Mouse (Mus musculus) forebrain, embryonic 12.5 days (tissue): ENCODE measurements around the gene Tulp2. TPM values are rescaled to one million over a fixed set of nuclear protein-coding genes. Genes with fewer than 3 reads are reported as not detected.
"Not testable (repeated sequence)": the region's sequence is repeated elsewhere in the genome, so short reads cannot be mapped to it uniquely, and the experiment has no call there.

Experiments used
- ATAC-seq: fragments of 200-750 bp; cut with Nextera tagmentation; 2 replicates; pipeline ENCODE4 v1.8.0; 2017; ENCODE audit warnings: moderate TSS enrichment; ENCODE audit not compliant: low FRiP score
- H3K27ac ChIP-seq: fragments of 300-500 bp; sonication (generic); 2 replicates; pipeline ENCODE4 v1.5.1; 2016; ENCODE audit warnings: mild to moderate bottlenecking
- H3K27me3 ChIP-seq: fragments of 300-500 bp; sonication (generic); 2 replicates; pipeline ENCODE4 v1.6.1; 2016; ENCODE audit warnings: mild to moderate bottlenecking
- H3K36me3 ChIP-seq: fragments of 300-500 bp; sonication (generic); replicated peaks from 2 replicates; pipeline ENCODE4 v1.6.1; 2016; ENCODE audit warnings: mild to moderate bottlenecking
- H3K4me1 ChIP-seq: fragments of 300-500 bp; sonication (generic); 2 replicates; pipeline ENCODE4 v1.6.1; 2016
- H3K4me2 ChIP-seq: fragments of 300-500 bp; sonication (generic); 2 replicates; pipeline ENCODE4 v1.6.1; 2016; ENCODE audit warnings: mild to moderate bottlenecking, moderate library complexity
- H3K4me3 ChIP-seq: fragments of 300-500 bp; sonication (generic); replicated peaks from 2 replicates; pipeline ENCODE4 v1.5.1; 2016; ENCODE audit warnings: mild to moderate bottlenecking
- H3K9ac ChIP-seq: fragments of 300-500 bp; sonication (generic); 2 replicates; pipeline ENCODE4 v1.6.1; 2016; ENCODE audit warnings: mild to moderate bottlenecking
- H3K9me3 ChIP-seq: fragments of 300-500 bp; sonication (generic); 2 replicates; pipeline ENCODE4 v1.6.1; 2016
- WGBS: fragments of 180-500 bp; shearing (Covaris S2); methylation state at CpG from one replicate; pipeline ENCODE4 v1.1.7; 2016; 5-methylcytosine and 5-hydroxymethylcytosine counted together
- polyA plus RNA-seq: library from polyadenylated mRNA; unstranded; fragments of >200 nt; fragmentation: Nextera tagmentation; extraction: Ambion mirVana; gene quantifications from 2 replicates; pipeline ENCODE4 v1.2.1, GENCODE M21; 2016

The Tulp2 gene
- polyA plus RNA-seq, 1 experiment from 2014 or later, result 0.34 TPM

DNA sequence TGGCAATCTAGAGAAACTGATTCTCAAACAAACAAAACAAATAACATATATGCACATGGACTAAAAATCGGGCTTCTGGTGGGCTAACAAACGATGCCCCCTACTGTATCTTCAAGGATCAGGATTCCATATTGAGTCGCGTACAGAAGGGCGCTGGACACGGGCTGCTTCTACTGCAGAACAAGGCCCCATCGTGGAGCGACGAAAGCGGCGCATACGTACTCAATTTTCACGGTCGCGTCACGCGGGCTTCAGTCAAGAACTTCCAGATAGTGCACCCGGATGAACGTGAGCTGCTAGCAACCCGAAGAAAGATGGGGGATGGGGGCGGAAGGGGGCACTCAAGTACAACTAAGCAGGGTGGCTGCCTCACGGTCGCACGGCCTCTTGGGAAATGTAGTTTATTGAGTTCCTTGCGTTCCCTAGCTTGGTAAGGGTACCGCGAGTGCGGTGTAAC is 40.1 kb downstream of the Tulp2 start:
- Histone ChIP-seq H3K36me3 (0 out of 2 replicates have a peak, but pooled peaks cover 4% of the 10 kb centered on the region), H3K4me3 (peak overlapping the region; percentile 55), H3K4me2 (peak overlapping the region; percentile 54), H3K27ac (peak overlapping the region; percentile 83), H3K9me3 (no peaks in the 10 kb centered on the region), H3K27me3 (no peaks in the 10 kb centered on the region), H3K9ac (peak overlapping the region; percentile 57), H3K4me1 (peaks cover 19% of the 10 kb centered on the region)
- ATAC-seq, result peak; percentile 80
- under 1% methylated on average over 28 of the region's 28 CpGs for WGBS

DNA sequence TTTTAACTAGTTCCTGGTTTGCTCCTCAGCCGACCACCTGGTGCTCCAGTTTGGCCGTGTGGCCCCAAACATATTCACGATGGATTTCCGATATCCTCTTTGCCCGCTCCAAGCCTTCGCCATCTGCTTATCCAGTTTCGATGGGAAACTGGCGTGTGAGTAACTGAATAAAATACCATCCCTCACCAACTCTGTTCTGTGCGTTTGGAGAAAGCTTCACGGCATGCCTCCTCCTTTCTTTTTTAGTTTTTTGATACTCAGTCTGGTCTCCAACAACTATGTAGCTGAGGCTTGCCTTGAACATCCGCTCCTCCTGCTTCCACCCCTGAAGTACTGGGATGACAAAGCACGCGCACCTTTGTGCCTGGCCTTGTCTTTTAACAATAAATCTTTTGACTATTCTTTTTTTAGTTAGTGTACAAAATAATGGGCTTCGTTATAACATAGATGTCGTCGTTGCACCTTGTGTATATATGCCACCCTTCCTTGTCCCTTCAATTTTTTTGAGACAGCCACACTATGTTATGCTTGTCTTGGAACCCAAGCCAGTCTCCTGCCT is 40.6 kb downstream of the Tulp2 start:
- peak overlapping the region; percentile 54 for H3K4me2 ChIP-seq
- H3K4me1 ChIP-seq, result peaks cover 19% of the 10 kb centered on the region
- ATAC-seq, result no peak; the same call in 1 of the 2 replicates
- H3K27ac ChIP-seq, result no peak overlapping the region
- H3K9me3 ChIP-seq, result no peaks in the 10 kb centered on the region
- 58% methylated on average over 16 of the region's 16 CpGs for WGBS
- 0 out of 2 replicates have a peak, but pooled peaks cover 4% of the 10 kb centered on the region for H3K36me3 ChIP-seq
- H3K4me3 ChIP-seq, result peak overlapping the region; percentile 55
- H3K9ac ChIP-seq, result 0 out of 2 replicates have a peak overlapping the region, but pooled peaks have one; percentile 12
- H3K27me3 ChIP-seq, result no peaks in the 10 kb centered on the region

DNA sequence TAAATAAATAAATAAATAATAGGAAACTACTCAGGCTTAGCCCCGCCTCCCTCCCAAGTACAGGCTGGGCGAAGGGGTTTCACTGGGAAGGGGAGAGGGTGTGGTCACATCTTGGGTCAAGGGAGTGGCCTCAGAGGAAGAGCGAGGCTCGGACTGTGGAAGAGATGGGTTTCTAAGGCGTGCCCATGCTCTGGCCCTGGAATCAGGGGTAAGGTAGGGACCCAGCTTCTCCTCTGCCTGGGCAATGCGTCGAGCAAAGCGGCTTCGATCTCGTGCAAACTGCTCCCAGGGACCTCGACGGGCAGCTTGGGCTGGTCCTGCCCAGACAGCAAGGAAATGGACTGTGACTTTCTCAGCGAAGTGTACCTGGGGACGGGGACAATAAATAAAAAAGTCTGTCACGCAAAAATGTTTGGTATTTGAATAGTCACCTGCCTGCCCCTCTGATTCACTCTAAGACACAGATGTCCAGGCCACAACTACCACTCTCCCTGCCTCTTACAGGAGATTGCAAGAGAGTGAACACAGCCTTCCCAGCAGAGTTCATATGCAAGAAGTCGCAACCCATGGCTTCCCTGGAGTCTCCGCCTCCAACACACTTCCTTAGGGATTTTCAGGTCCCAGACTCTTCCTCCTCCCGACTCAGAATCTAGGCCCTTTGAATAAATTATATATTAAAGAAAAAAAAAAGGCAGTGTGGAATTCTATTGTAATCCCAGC is 41.4 kb downstream of the Tulp2 start:
- Histone ChIP-seq H3K9ac (0 out of 2 replicates have a peak overlapping the region, but pooled peaks have one; percentile 5), H3K27ac (no peak overlapping the region), H3K9me3 (no peaks in the 10 kb centered on the region), H3K36me3 (0 out of 2 replicates have a peak, but pooled peaks cover 4% of the 10 kb centered on the region), H3K4me3 (no peak overlapping the region), H3K4me2 (no peak overlapping the region; the same call in 1 of the 2 replicates), H3K27me3 (no peaks in the 10 kb centered on the region), H3K4me1 (peaks cover 19% of the 10 kb centered on the region)
- ATAC-seq, result no peak
- 74% methylated on average over 18 of the region's 18 CpGs for WGBS

DNA sequence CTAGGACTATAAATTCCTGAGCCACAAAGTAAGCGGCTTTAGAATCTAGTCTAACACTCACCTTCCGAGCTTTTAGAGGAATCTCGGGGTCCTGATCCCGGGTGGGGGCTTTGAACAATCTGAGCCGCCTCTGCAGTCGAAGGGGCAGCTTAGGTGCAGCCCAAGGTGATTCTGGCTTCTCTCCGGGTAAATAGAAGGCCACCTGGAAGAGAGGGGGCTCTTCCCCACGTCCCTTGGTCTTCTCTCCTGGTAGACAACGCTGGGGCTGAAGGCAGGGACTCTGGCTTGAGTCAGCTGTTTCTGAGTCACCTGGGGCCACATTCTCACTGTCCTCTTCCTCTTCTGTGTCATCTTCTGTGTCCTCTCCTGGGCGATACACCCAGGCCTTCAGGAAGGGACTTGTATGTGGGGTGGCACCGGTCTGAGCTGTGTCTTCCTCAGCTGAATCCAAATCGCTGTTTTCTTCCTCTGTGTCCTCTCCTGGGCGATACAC is 42.0 kb downstream of the Tulp2 start:
- 89% methylated on average over 13 of the region's 13 CpGs for WGBS
- Histone ChIP-seq H3K9ac (no peak overlapping the region), H3K4me3 (no peak overlapping the region), H3K27me3 (no peaks in the 10 kb centered on the region), H3K27ac (no peak overlapping the region), H3K4me1 (peaks cover 19% of the 10 kb centered on the region), H3K4me2 (no peak overlapping the region), H3K36me3 (0 out of 2 replicates have a peak, but pooled peaks cover 4% of the 10 kb centered on the region), H3K9me3 (no peaks in the 10 kb centered on the region)
- no peak for ATAC-seq

DNA sequence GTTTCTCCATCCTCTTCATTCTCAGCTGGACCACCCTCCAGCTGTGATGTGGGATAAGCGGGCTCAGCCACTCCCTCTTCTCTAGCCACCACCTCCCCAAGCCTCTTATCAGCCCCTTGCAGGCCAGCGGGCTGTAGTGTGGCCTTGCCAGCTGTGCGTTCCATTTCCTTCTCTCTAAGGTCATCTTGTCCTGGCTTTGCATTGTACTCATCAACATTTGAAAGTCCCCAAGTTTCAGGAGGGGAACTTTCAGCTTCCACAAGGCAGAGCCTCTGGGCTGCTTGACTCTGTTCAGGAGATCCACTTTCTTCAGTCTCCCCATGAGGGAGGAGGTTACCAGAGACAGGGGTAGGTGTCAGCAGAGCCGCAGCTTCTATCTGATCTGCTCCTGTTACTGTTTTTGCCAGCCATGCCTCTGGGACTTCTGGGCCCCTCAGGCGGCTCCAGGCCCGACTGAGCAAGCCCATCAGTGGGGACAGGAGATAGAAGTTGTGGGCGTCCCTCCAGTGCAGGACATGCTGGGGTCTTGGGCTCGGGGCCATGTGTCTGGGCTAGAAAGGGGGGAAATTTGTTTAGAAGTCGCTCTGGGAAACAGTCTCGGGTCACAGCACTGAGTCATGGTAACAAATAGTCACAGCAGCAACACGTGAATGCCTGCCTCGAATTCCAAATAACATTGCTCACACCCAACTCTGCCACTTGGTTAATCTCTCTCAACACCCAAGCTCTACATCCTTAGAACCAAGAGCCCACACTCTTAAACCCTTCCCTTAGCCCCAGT is 43.4 kb downstream of the Tulp2 start:
- no peak for ATAC-seq
- Histone ChIP-seq H3K36me3 (0 out of 2 replicates have a peak, but pooled peaks cover 4% of the 10 kb centered on the region), H3K9me3 (no peaks in the 10 kb centered on the region), H3K4me1 (peaks cover 19% of the 10 kb centered on the region), H3K4me3 (peak overlapping the region; percentile 66), H3K9ac (peak overlapping the region; percentile 78), H3K27ac (peak overlapping the region; percentile 77; the same call in 1 of the 2 replicates), H3K27me3 (no peaks in the 10 kb centered on the region), H3K4me2 (peak overlapping the region; percentile 80)
- 46% methylated on average over 12 of the region's 12 CpGs for WGBS

DNA sequence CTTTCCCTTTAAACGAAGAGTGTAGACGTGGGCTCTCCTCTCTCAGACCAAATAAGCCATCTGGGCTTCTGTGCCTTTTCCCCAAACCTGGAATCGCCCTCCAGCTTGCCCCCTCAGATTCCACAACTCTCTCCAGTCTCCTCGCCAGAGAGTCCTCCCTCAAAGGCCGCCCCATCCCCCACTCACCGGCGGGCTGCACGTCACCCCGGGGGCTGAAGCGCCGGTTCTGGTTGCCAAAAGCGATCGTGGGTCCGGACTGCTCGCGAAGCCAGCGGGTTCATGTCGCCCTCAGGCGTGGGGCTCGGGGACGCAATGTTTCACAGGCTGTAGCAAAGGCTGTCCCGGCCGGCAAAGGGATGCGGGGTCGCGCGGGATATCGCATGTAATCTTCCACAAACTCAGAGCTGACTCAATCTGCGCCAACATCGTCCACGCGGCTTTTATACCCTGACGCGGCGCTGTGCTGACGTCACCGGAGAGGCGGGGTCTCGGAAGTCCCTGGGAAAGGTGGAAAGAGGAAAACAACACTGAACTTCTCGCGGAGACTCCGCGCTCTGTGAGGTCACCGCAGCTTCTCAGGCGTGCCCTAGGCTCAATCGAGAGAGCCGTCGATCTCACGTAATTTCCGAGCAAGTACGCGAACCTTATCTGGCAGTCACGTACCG is 44.3 kb downstream of the Tulp2 start, which contains the start of the genes Ppp1r15a and Plekha4:
Gene Ppp1r15a (minus strand): TSS at position 460 of the 665 bp plus-strand sequence.
Gene Plekha4 (plus strand): TSS at position 522 of the 665 bp plus-strand sequence.
- WGBS, result under 1% methylated on average over 54 of the region's 54 CpGs
- ATAC-seq, result peak; percentile 83
- Histone ChIP-seq H3K4me2 (peak within 1 kb of the TSS; percentile 80), H3K4me1 (peaks cover 19% of the 10 kb centered on the region), H3K27me3 (0 out of 2 replicates have a peak, but pooled peaks cover 4% of the 10 kb centered on the region), H3K9ac (peak within 1 kb of the TSS; percentile 78), H3K9me3 (no peaks in the 10 kb centered on the region), H3K4me3 (peak within 1 kb of the TSS; percentile 66), H3K27ac (peak within 1 kb of the TSS; percentile 77), H3K36me3 (0 out of 2 replicates have a peak, but pooled peaks cover 4% of the 10 kb centered on the region)

DNA sequence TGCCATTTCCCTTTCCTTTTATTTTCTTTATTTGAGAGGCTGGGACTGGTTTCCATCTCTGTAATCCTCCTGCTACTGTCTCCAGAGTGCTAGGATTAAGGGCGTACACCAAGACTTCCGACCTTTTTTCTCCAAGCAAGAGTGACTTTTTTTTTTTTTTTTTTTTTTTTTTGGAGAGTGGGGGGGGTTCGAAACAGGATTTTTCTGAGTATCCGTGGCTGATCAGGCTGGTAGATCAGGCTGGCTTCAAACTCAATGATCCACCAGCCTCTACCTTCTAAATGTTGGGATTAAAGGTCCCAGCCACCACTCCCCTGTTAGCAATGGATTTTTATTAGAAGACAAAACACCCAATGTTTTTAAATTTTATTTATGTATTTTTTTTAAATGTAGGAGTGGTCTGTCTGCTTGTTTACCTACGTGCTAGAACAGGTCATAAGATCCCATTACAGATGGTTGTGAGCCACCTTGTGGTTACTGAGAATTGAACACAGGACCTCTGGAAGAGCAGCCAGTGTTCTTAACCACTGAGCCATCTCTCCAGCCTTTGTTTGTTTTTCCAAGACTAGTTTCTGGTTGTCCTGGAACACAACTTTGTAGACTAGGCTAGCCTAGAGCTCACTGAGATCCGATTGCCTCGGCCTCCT is 44.9 kb downstream of the Tulp2 start:
- Histone ChIP-seq H3K4me3 (peak overlapping the region; percentile 66), H3K9me3 (no peaks in the 10 kb centered on the region), H3K27ac (peak overlapping the region; percentile 63; the same call in 1 of the 2 replicates), H3K9ac (peak overlapping the region; percentile 78), H3K4me2 (peak overlapping the region; percentile 80), H3K27me3 (0 out of 2 replicates have a peak, but pooled peaks cover 4% of the 10 kb centered on the region), H3K36me3 (0 out of 2 replicates have a peak, but pooled peaks cover 4% of the 10 kb centered on the region), H3K4me1 (peaks cover 19% of the 10 kb centered on the region)
- 23% methylated on average over 7 of the region's 7 CpGs for WGBS
- no peak; the same call in 1 of the 2 replicates for ATAC-seq

DNA sequence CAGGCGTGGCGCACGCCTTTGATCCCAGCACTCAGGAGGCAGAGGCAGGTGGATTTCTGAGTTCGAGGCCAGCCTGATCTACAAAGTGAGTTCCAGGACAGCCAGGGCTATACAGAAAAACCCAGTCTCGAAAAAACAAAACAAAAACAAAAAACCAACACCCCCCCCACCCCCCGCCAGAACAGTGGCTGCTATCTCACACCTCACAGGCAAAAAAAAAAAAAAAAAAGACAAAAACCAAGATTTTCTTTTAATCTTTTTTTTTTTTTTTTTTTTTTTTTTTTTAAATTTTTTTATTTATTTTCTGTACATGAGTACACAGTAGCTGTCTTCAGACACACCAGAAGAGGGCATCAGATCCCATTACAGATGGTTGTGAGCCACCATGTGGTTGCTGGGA is 45.5 kb downstream of the Tulp2 start:
- H3K9me3 ChIP-seq, H3K36me3 ChIP-seq, H3K27ac ChIP-seq, H3K9ac ChIP-seq, H3K27me3 ChIP-seq, H3K4me3 ChIP-seq, ATAC-seq, H3K4me2 ChIP-seq: not testable (repeated sequence)
- peaks cover 19% of the 10 kb centered on the region for H3K4me1 ChIP-seq
- WGBS, result 88% methylated on average over 6 of the region's 6 CpGs

DNA sequence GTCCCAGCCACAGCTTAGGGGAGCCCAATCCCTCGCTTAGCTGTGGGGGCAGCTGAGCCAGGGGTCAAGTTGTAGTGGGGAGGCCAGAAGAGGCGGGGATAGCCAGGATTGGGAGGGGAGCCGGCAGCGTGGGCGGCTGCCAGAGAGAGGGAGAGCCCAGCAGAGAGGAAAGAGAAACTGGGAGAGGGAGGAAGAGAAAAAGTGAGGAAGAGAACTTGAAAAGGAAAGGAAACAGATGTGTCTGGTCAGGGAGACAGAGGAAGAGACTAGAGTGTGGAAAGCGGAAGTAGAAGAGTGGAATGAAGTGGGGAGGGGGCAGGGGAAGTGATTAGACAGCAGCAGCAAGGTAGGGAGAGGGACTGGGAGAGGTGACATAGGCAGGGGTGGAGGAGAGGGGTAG is 47.8 kb downstream of the Tulp2 start:
- H3K4me2 ChIP-seq, result no peak overlapping the region

DNA sequence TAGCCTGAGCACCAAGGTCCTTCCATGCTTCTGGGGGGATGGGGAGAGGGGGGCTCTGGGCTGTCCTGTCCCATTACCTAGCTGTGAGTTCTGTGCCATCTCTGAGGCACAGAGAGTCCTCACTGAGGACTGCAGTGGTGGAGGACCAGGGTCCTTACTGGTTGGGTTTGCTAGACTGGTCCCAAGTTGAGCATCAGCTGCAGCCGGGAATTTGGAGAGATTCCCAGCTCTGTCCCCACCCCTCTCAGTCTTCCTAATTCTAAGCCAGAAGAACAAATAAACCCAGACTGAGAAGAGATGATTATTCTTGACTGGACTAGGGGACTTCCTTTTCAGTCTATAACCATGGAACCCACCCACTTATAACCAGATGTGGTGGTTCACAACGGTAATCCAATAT is 49.0 kb downstream of the Tulp2 start:
- ATAC-seq, result no peak
- Histone ChIP-seq H3K36me3 (no peaks in the 10 kb centered on the region), H3K4me3 (no peak overlapping the region), H3K9me3 (no peaks in the 10 kb centered on the region), H3K4me1 (no peaks in the 10 kb centered on the region), H3K27ac (no peak overlapping the region), H3K27me3 (0 out of 2 replicates have a peak, but pooled peaks cover 4% of the 10 kb centered on the region), H3K4me2 (no peak overlapping the region), H3K9ac (no peak overlapping the region)
- WGBS, result 76% methylated on average over 2 of the region's 2 CpGs

More for the DNA sequence above, 47.8 kb downstream of the Tulp2 start:
- Histone ChIP-seq H3K4me1 (peaks cover 12% of the 10 kb centered on the region), H3K4me3 (no peak overlapping the region), H3K9ac (no peak overlapping the region), H3K36me3 (no peaks in the 10 kb centered on the region), H3K9me3 (no peaks in the 10 kb centered on the region), H3K27ac (no peak overlapping the region), H3K27me3 (0 out of 2 replicates have a peak, but pooled peaks cover 4% of the 10 kb centered on the region)
- WGBS, result 32% methylated on average over 6 of the region's 6 CpGs
- no peak for ATAC-seq

DNA sequence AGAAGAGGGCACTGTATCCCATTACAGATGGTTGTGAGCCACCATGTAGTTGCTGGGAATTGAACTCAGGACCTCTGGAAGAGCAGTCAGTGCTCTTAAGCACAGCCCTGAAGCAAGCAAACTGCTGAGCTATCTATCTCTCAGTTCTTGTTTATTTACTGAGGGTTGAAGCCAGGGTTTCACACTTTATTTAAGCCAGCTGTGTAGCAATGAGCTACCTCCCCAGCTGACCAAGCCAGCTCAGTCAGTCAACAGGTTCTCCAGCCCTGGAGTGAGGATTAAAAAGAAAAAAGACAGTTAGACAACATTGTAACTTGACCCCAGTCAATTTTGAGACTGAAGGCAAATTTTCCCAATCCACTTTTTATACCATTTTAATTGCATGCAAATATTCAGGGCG is 54.0 kb downstream of the Tulp2 start:
- Histone ChIP-seq H3K27ac (no peak overlapping the region), H3K36me3 (no peaks in the 10 kb centered on the region), H3K27me3 (no peaks in the 10 kb centered on the region; the same call in 1 of the 2 replicates), H3K4me2 (no peak overlapping the region), H3K9ac (no peak overlapping the region), H3K4me3 (no peak overlapping the region), H3K9me3 (no peaks in the 10 kb centered on the region), H3K4me1 (peaks cover 7% of the 10 kb centered on the region; the same call in 1 of the 2 replicates)
- WGBS, result 84% methylated on average over 1 of the region's 1 CpGs
- no peak for ATAC-seq
